Mouse (Mus musculus) lung, embryonic 15.5 days (tissue): ENCODE data around the gene Nin. TPM values are rescaled to one million over a fixed set of nuclear protein-coding genes. Genes with fewer than 3 reads are reported as not detected.

Experiments
- ATAC-seq: fragments of 200-750 bp; cut with Nextera tagmentation; 2 replicates; pipeline ENCODE4 v1.8.0; 2017; ENCODE audit warnings: moderate number of reproducible peaks, borderline replicate concordance; ENCODE audit not compliant: low FRiP score, low TSS enrichment; ENCODE audit errors: extremely low read depth
- H3K27ac ChIP-seq: fragments of 300-500 bp; sonication (generic); 2 replicates; pipeline ENCODE4 v1.5.1; 2015; ENCODE audit warnings: moderate library complexity, mild to moderate bottlenecking, inconsistent platforms
- H3K27me3 ChIP-seq: fragments of 300-500 bp; sonication (generic); 2 replicates; pipeline ENCODE4 v1.6.1; 2015; ENCODE audit warnings: inconsistent platforms
- H3K36me3 ChIP-seq: fragments of 300-500 bp; sonication (generic); 2 replicates; pipeline ENCODE4 v1.6.1; 2015; ENCODE audit warnings: inconsistent platforms
- H3K4me1 ChIP-seq: fragments of 300-500 bp; sonication (generic); 2 replicates; pipeline ENCODE4 v1.6.1; 2015; ENCODE audit warnings: inconsistent platforms
- H3K4me2 ChIP-seq: fragments of 300-500 bp; sonication (generic); 2 replicates; pipeline ENCODE4 v1.6.1; 2015; ENCODE audit warnings: inconsistent platforms, mild to moderate bottlenecking, moderate library complexity
- H3K4me3 ChIP-seq: fragments of 300-500 bp; sonication (generic); 2 replicates; pipeline ENCODE4 v1.5.1; 2015; ENCODE audit warnings: mild to moderate bottlenecking, inconsistent platforms
- H3K9ac ChIP-seq: fragments of 300-500 bp; sonication (generic); 2 replicates; pipeline ENCODE4 v1.6.1; 2015; ENCODE audit warnings: inconsistent platforms
- H3K9me3 ChIP-seq: fragments of 300-500 bp; sonication (generic); 2 replicates; pipeline ENCODE4 v1.6.1; 2016; ENCODE audit warnings: inconsistent platforms
- WGBS: fragments of 180-500 bp; shearing (Covaris S2); methylation state at CpG from one replicate; pipeline ENCODE4 v1.1.7; 2015; 5-methylcytosine and 5-hydroxymethylcytosine counted together
- polyA plus RNA-seq: library from polyadenylated mRNA; unstranded; fragments of >200 nt; fragmentation: Nextera tagmentation; extraction: Ambion mirVana; gene quantifications from 2 replicates; pipeline ENCODE4 v1.2.1, GENCODE M21; 2015

Gene Nin
- polyA plus RNA-seq, 1 experiment from 2014 or later = 14.6 TPM

GRCm38 (mm10) chr12:69998186-69998983 lies 115.1 kb downstream of the Nin start:
- H3K27ac ChIP-seq = no peak overlapping the region
- no peak overlapping the region for H3K4me3 ChIP-seq
- WGBS = 59% methylated on average over 13 of the region's 13 CpGs
- H3K9me3 ChIP-seq = no peaks in the 10 kb centered on the region
- no peaks in the 10 kb centered on the region for H3K36me3 ChIP-seq
- no peak overlapping the region for H3K9ac ChIP-seq
- no peak for ATAC-seq
- no peaks in the 10 kb centered on the region for H3K4me1 ChIP-seq
- H3K27me3 ChIP-seq = no peaks in the 10 kb centered on the region
- H3K4me2 ChIP-seq = no peak overlapping the region

GRCm38 (mm10) chr12:69995382-69995781 lies 118.1 kb downstream of the Nin start:
- Histone ChIP-seq H3K27me3 (no peaks in the 10 kb centered on the region), H3K4me1 (no peaks in the 10 kb centered on the region), H3K9me3 (no peaks in the 10 kb centered on the region), H3K36me3 (no peaks in the 10 kb centered on the region), H3K4me3 (no peak overlapping the region), H3K27ac (no peak overlapping the region), H3K9ac (no peak overlapping the region), H3K4me2 (no peak overlapping the region)
- WGBS = 67% methylated on average over 3 of the region's 3 CpGs
- ATAC-seq = no peak

GRCm38 (mm10) chr12:69986786-69987497 lies 126.6 kb downstream of the Nin start, which contains the start of gene Sav1:
Sav1 (minus strand) TSS chr12:69987002.
- Histone ChIP-seq H3K9ac (peak within 1 kb of the TSS; percentile 97), H3K27ac (peak within 1 kb of the TSS; percentile 92), H3K27me3 (no peaks in the 10 kb centered on the region), H3K4me3 (peak within 1 kb of the TSS; percentile 99), H3K36me3 (peaks cover 16% of the 10 kb centered on the region; the same call in 1 of the 2 replicates), H3K4me2 (peak within 1 kb of the TSS; percentile 75), H3K9me3 (no peaks in the 10 kb centered on the region), H3K4me1 (peaks cover 10% of the 10 kb centered on the region)
- WGBS = under 1% methylated on average over 94 of the region's 102 CpGs
- peak; percentile 91 for ATAC-seq

- Histone ChIP-seq H3K4me1 (peaks cover 10% of the 10 kb centered on the region), H3K4me3 (peak overlapping the region; percentile 99), H3K4me2 (peak overlapping the region; percentile 75), H3K36me3 (peaks cover 21% of the 10 kb centered on the region), H3K9me3 (no peaks in the 10 kb centered on the region), H3K27ac (peak overlapping the region; percentile 92), H3K27me3 (no peaks in the 10 kb centered on the region), H3K9ac (peak overlapping the region; percentile 97)
- 0% methylated on average over 34 of the region's 36 CpGs for WGBS
- peak; percentile 75 for ATAC-seq
Measured at GRCm38 (mm10) chr12:69986241-69986762, 127.2 kb downstream of the Nin start.

GRCm38 (mm10) chr12:69985546-69985945 lies 128.0 kb downstream of the Nin start:
- Histone ChIP-seq H3K4me3 (peak overlapping the region; percentile 99), H3K27ac (peak overlapping the region; percentile 24; the same call in 1 of the 2 replicates), H3K27me3 (no peaks in the 10 kb centered on the region), H3K4me1 (peaks cover 14% of the 10 kb centered on the region), H3K9ac (peak overlapping the region; percentile 97), H3K36me3 (peaks cover 25% of the 10 kb centered on the region), H3K9me3 (no peaks in the 10 kb centered on the region), H3K4me2 (peak overlapping the region; percentile 75)
- 17% methylated on average over 4 of the region's 4 CpGs for WGBS
- ATAC-seq = no peak

- Histone ChIP-seq H3K27ac (no peak overlapping the region), H3K27me3 (no peaks in the 10 kb centered on the region), H3K4me1 (peaks cover 14% of the 10 kb centered on the region), H3K36me3 (peaks cover 34% of the 10 kb centered on the region), H3K9me3 (no peaks in the 10 kb centered on the region), H3K4me2 (no peak overlapping the region), H3K4me3 (no peak overlapping the region), H3K9ac (no peak overlapping the region)
- WGBS = 69% methylated on average over 5 of the region's 5 CpGs
- ATAC-seq = no peak
Measured at GRCm38 (mm10) chr12:69982874-69983273, 130.6 kb downstream of the Nin start.

- Histone ChIP-seq H3K36me3 (peaks cover 35% of the 10 kb centered on the region), H3K4me2 (no peak overlapping the region), H3K9me3 (no peaks in the 10 kb centered on the region), H3K27ac (0 out of 2 replicates have a peak overlapping the region, but pooled peaks have one; percentile 46), H3K4me3 (no peak overlapping the region), H3K27me3 (no peaks in the 10 kb centered on the region), H3K4me1 (peaks cover 11% of the 10 kb centered on the region), H3K9ac (no peak overlapping the region)
- ATAC-seq = no peak
- 61% methylated on average over 9 of the region's 9 CpGs for WGBS
Measured at GRCm38 (mm10) chr12:69977376-69977998, 136.0 kb downstream of the Nin start.

- Histone ChIP-seq H3K27ac (no peak overlapping the region), H3K4me1 (peaks cover 11% of the 10 kb centered on the region), H3K27me3 (no peaks in the 10 kb centered on the region), H3K36me3 (peaks cover 40% of the 10 kb centered on the region), H3K4me2 (no peak overlapping the region), H3K9ac (no peak overlapping the region), H3K9me3 (no peaks in the 10 kb centered on the region), H3K4me3 (no peak overlapping the region)
- no peak for ATAC-seq
- 69% methylated on average over 6 of the region's 6 CpGs for WGBS
Measured at GRCm38 (mm10) chr12:69976688-69977087, 136.8 kb downstream of the Nin start.

GRCm38 (mm10) chr12:69973666-69974065 lies 139.9 kb downstream of the Nin start:
- peaks cover 7% of the 10 kb centered on the region; the same call in 1 of the 2 replicates for H3K4me1 ChIP-seq
- no peak overlapping the region for H3K4me3 ChIP-seq
- H3K27me3 ChIP-seq = no peaks in the 10 kb centered on the region
- ATAC-seq = no peak
- H3K4me2 ChIP-seq = no peak overlapping the region
- H3K36me3 ChIP-seq = peaks cover 55% of the 10 kb centered on the region
- no peaks in the 10 kb centered on the region for H3K9me3 ChIP-seq
- no peak overlapping the region for H3K27ac ChIP-seq
- H3K9ac ChIP-seq = no peak overlapping the region

- H3K36me3 ChIP-seq = peaks cover 73% of the 10 kb centered on the region
- WGBS = 70% methylated on average over 5 of the region's 5 CpGs
- H3K4me3 ChIP-seq = no peak overlapping the region
- no peak overlapping the region for H3K9ac ChIP-seq
- peak; percentile 31; the same call in 1 of the 2 replicates for ATAC-seq
- H3K9me3 ChIP-seq = no peaks in the 10 kb centered on the region
- no peak overlapping the region for H3K27ac ChIP-seq
- H3K4me2 ChIP-seq = no peak overlapping the region
- no peaks in the 10 kb centered on the region for H3K27me3 ChIP-seq
- no peaks in the 10 kb centered on the region for H3K4me1 ChIP-seq
Measured at GRCm38 (mm10) chr12:69968154-69968553, 145.4 kb downstream of the Nin start.

- H3K36me3 ChIP-seq = peaks cover 72% of the 10 kb centered on the region
Measured at GRCm38 (mm10) chr12:69967112-69967511, 146.4 kb downstream of the Nin start.

More at GRCm38 (mm10) chr12:69967112-69967511, 146.4 kb downstream of the Nin start:
- WGBS = 83% methylated on average over 6 of the region's 6 CpGs
- Histone ChIP-seq H3K9me3 (no peaks in the 10 kb centered on the region), H3K27me3 (no peaks in the 10 kb centered on the region), H3K4me1 (no peaks in the 10 kb centered on the region), H3K9ac (no peak overlapping the region), H3K4me2 (no peak overlapping the region), H3K27ac (no peak overlapping the region), H3K4me3 (no peak overlapping the region)
- ATAC-seq = no peak
